Mouse (Mus musculus) MEL (cell line): ENCODE results near the gene Prr5. TPM values are rescaled to one million over a fixed set of nuclear protein-coding genes. Genes with fewer than 3 reads are reported as not detected.

Source experiments
- DNase-seq: peaks from one replicate; pipeline ENCODE4 v3.0.0; 2011; ENCODE audit warnings: low read depth, low spot score
- H3K27ac ChIP-seq: 2 replicates; pipeline ENCODE4 v1.5.1; 2012; ENCODE audit warnings: low read depth, mild to moderate bottlenecking, control low read depth, low read length, moderate library complexity; ENCODE audit not compliant: control insufficient read depth
- H3K27me3 ChIP-seq, 2 experiments: fragments of 150-350 bp in 1 of 2; sonication (generic) in 1 of 2; 2 replicates each; pipeline ENCODE4 v1.6.1; 2012; ENCODE audit warnings: low read length in 2 of 2, mild to moderate bottlenecking in 2 of 2, improper control_type of control experiment in 1 of 2, moderate library complexity in 1 of 2; ENCODE audit not compliant: insufficient read depth in 2 of 2, control insufficient read depth in 1 of 2
- H3K36me3 ChIP-seq, 2 experiments: 2 replicates each; pipeline ENCODE4 v1.6.1; 2012 to 2014; ENCODE audit warnings: low read length in 2 of 2, improper control_type of control experiment in 1 of 2, inconsistent platforms in 1 of 2, mild to moderate bottlenecking in 1 of 2; ENCODE audit not compliant: insufficient read depth in 2 of 2, control insufficient read depth in 1 of 2
- H3K4me1 ChIP-seq, 2 experiments: fragments of 150-350 bp in 1 of 2; sonication (generic) in 1 of 2; 2 replicates each; pipeline ENCODE4 v1.6.1; 2012; ENCODE audit warnings: low read length in 2 of 2, improper control_type of control experiment in 1 of 2, mild to moderate bottlenecking in 1 of 2; ENCODE audit not compliant: insufficient read depth in 2 of 2, control insufficient read depth in 1 of 2
- H3K4me3 ChIP-seq, 2 experiments: fragments of 150-350 bp in 1 of 2; sonication (generic) in 1 of 2; 2 replicates each; pipeline ENCODE4 v1.5.1; 2012; ENCODE audit warnings: low read depth in 2 of 2, low read length in 2 of 2, mild to moderate bottlenecking in 2 of 2, moderate library complexity in 2 of 2, control low read depth in 1 of 2, improper control_type of control experiment in 1 of 2; ENCODE audit not compliant: control insufficient read depth in 1 of 2, insufficient read depth in 1 of 2
- H3K79me2 ChIP-seq: 2 replicates; pipeline ENCODE4 v1.6.1; 2012; ENCODE audit warnings: mild to moderate bottlenecking, low read length, moderate library complexity; ENCODE audit not compliant: control insufficient read depth, poor library complexity, insufficient read depth
- H3K9ac ChIP-seq: 2 replicates; pipeline ENCODE4 v1.6.1; 2012; ENCODE audit warnings: low read depth, mild to moderate bottlenecking, control low read depth, low read length, moderate library complexity; ENCODE audit not compliant: control insufficient read depth, poor library complexity, severe bottlenecking
- H3K9me3 ChIP-seq: fragments of 150-350 bp; sonication (generic); replicated peaks from 2 replicates; pipeline ENCODE4 v1.6.1; 2012; ENCODE audit warnings: mild to moderate bottlenecking, low read length, improper control_type of control experiment, moderate library complexity; ENCODE audit not compliant: insufficient read depth
- BHLHE40 ChIP-seq: IDR thresholded peaks from 2 replicates; pipeline ENCODE4 v1.6.1; 2012; ENCODE audit warnings: low read depth, mild to moderate bottlenecking, inconsistent platforms, low read length, improper control_type of control experiment, borderline replicate concordance
- CHD1 ChIP-seq: IDR thresholded peaks from 2 replicates; pipeline ENCODE4 v1.6.1; 2012; ENCODE audit warnings: low read depth, mild to moderate bottlenecking, inconsistent platforms, low read length, improper control_type of control experiment
- CTCF ChIP-seq, 3 experiments: IDR thresholded peaks in 2 of 3; conservative IDR thresholded peaks in 1 of 3; 2 replicates each; pipeline ENCODE4 v1.5.1; 2011 to 2012; ENCODE audit warnings: low read length in 3 of 3, low read depth in 2 of 3, mild to moderate bottlenecking in 2 of 3, improper control_type of control experiment in 1 of 3, inconsistent platforms in 1 of 3, mixed read lengths in 1 of 3, moderate library complexity in 1 of 3; ENCODE audit not compliant: control insufficient read depth in 1 of 3, insufficient read depth in 1 of 3, poor library complexity in 1 of 3, severe bottlenecking in 1 of 3
- E2F4 ChIP-seq: IDR thresholded peaks from 2 replicates; pipeline ENCODE4 v1.6.1; 2011; ENCODE audit warnings: low read depth, low read length, improper control_type of control experiment, borderline replicate concordance
- ELF1 ChIP-seq: IDR thresholded peaks from 2 replicates; pipeline ENCODE4 v1.6.1; 2014; ENCODE audit warnings: low read depth, mild to moderate bottlenecking, inconsistent platforms, low read length, improper control_type of control experiment, moderate library complexity
- ETS1 ChIP-seq: IDR thresholded peaks from 2 replicates; pipeline ENCODE4 v1.6.1; 2012; ENCODE audit warnings: low read depth, mild to moderate bottlenecking, inconsistent platforms, low read length, improper control_type of control experiment, moderate library complexity
- GABPA ChIP-seq: IDR thresholded peaks from 2 replicates; pipeline ENCODE4 v1.6.1; 2012; ENCODE audit warnings: low read depth, mild to moderate bottlenecking, inconsistent platforms, low read length, improper control_type of control experiment, moderate library complexity
- HCFC1 ChIP-seq: IDR thresholded peaks from 2 replicates; pipeline ENCODE4 v1.6.1; 2012; ENCODE audit warnings: low read depth, mild to moderate bottlenecking, inconsistent platforms, low read length, improper control_type of control experiment, moderate library complexity
- JUND ChIP-seq: IDR thresholded peaks from 2 replicates; pipeline ENCODE4 v1.6.1; 2011; ENCODE audit warnings: low read depth, mild to moderate bottlenecking, improper control_type of control experiment, low read length
- MAX ChIP-seq: IDR thresholded peaks from 2 replicates; pipeline ENCODE4 v1.6.1; 2011; ENCODE audit warnings: low read length, improper control_type of control experiment
- MEF2A ChIP-seq: IDR thresholded peaks from 2 replicates; pipeline ENCODE4 v1.6.1; 2014; ENCODE audit warnings: low read depth, mild to moderate bottlenecking, inconsistent platforms, low read length, improper control_type of control experiment; ENCODE audit not compliant: poor library complexity, insufficient replicate concordance, severe bottlenecking; ENCODE audit errors: extremely low read depth
- MXI1 ChIP-seq: IDR thresholded peaks from 2 replicates; pipeline ENCODE4 v1.6.1; 2011; ENCODE audit warnings: mild to moderate bottlenecking, low read depth, low read length, improper control_type of control experiment
- NELFE ChIP-seq: IDR thresholded peaks from 2 replicates; pipeline ENCODE4 v1.6.1; 2011; ENCODE audit warnings: low read depth, low read length, improper control_type of control experiment
- NRF1 ChIP-seq: IDR thresholded peaks from 2 replicates; pipeline ENCODE4 v1.6.1; 2014; ENCODE audit warnings: low read depth, mild to moderate bottlenecking, inconsistent platforms, low read length, improper control_type of control experiment, moderate library complexity; ENCODE audit not compliant: poor library complexity, insufficient read depth, severe bottlenecking
- POLR2AphosphoS2 ChIP-seq: IDR thresholded peaks from 2 replicates; pipeline ENCODE4 v1.6.1; 2011; ENCODE audit warnings: low read length, improper control_type of control experiment
- POLR2AphosphoS5 ChIP-seq: IDR thresholded peaks from 2 replicates; pipeline ENCODE4 v1.6.1; 2012; ENCODE audit warnings: low read depth, borderline replicate concordance, mild to moderate bottlenecking, inconsistent platforms, low read length, moderate library complexity, mixed read lengths
- RAD21 ChIP-seq: IDR thresholded peaks from 2 replicates; pipeline ENCODE4 v1.6.1; 2011; ENCODE audit warnings: mild to moderate bottlenecking, low read depth, low read length, improper control_type of control experiment
- RCOR1 ChIP-seq: IDR thresholded peaks from 2 replicates; pipeline ENCODE4 v1.6.1; 2012; ENCODE audit warnings: low read depth, mild to moderate bottlenecking, inconsistent platforms, low read length, improper control_type of control experiment
- TBP ChIP-seq: IDR thresholded peaks from 2 replicates; pipeline ENCODE4 v1.8.0; 2011; ENCODE audit warnings: low read depth, low read length, improper control_type of control experiment
- TCF12 ChIP-seq: IDR thresholded peaks from 2 replicates; pipeline ENCODE4 v1.6.1; 2014; ENCODE audit warnings: low read depth, mild to moderate bottlenecking, inconsistent platforms, low read length, improper control_type of control experiment, moderate library complexity
- UBTF ChIP-seq: IDR thresholded peaks from 2 replicates; pipeline ENCODE4 v1.6.1; 2012; ENCODE audit warnings: low read depth, mild to moderate bottlenecking, inconsistent platforms, low read length, improper control_type of control experiment, moderate library complexity, borderline replicate concordance; ENCODE audit not compliant: insufficient read depth
- USF1 ChIP-seq: IDR thresholded peaks from 2 replicates; pipeline ENCODE4 v1.6.1; 2014; ENCODE audit warnings: low read depth, mild to moderate bottlenecking, inconsistent platforms, low read length, improper control_type of control experiment, moderate library complexity
- ZC3H11A ChIP-seq: IDR thresholded peaks from 2 replicates; pipeline ENCODE4 v1.6.1; 2012; ENCODE audit warnings: low read depth, mild to moderate bottlenecking, inconsistent platforms, low read length, improper control_type of control experiment
- ZKSCAN1 ChIP-seq: IDR thresholded peaks from 2 replicates; pipeline ENCODE4 v1.6.1; 2012; ENCODE audit warnings: low read depth, mild to moderate bottlenecking, inconsistent platforms, low read length, improper control_type of control experiment, moderate library complexity
- ZMIZ1 ChIP-seq: IDR thresholded peaks from 2 replicates; pipeline ENCODE4 v1.6.1; 2012; ENCODE audit warnings: low read depth, mild to moderate bottlenecking, inconsistent platforms, low read length, improper control_type of control experiment, moderate library complexity
- ZNF384 ChIP-seq: IDR thresholded peaks from 2 replicates; pipeline ENCODE4 v1.6.1; 2012; ENCODE audit warnings: low read depth, mild to moderate bottlenecking, inconsistent platforms, low read length, improper control_type of control experiment
- polyA plus RNA-seq, 2 experiments: library from polyadenylated mRNA; stranded (reverse) in 1 of 2; unstranded in 1 of 2; fragments of >175 nt in 1 of 2; fragments of >200 nt in 1 of 2; gene quantifications; 2 replicates each; pipeline versions ENCODE4 v1.2.1 to v1.2.4; 2012; ENCODE audit warnings: low replicate concordance in 2 of 2, low read depth in 1 of 2; ENCODE audit not compliant: insufficient read length in 2 of 2, insufficient read depth in 1 of 2, missing spikeins in 1 of 2
- total RNA-seq: library from RNA; depleted of rRNA; stranded (reverse); fragments of 300-350 nt; gene quantifications from 2 replicates; pipeline ENCODE4 v1.2.3, GENCODE M21; 2012

Gene Prr5
- total and polyA plus RNA-seq, 3 experiments: not detected

- TF ChIP-seq MXI1: no peak
- no peak for TF ChIP-seq ZMIZ1
- no peak for TF ChIP-seq USF1
- no peak for TF ChIP-seq POLR2AphosphoS5
- TF ChIP-seq ZNF384: no peak
- TF ChIP-seq E2F4: no peak
- no peak for TF ChIP-seq CTCF (IDR thresholded peaks at IDR 0.05 in 2 of 3, conservative IDR thresholded peaks at IDR 0.05 in 1 of 3; ENCODE audit: control insufficient read depth in 1 of 3, insufficient read depth in 1 of 3, low read depth in 2 of 3, low read length in 3 of 3, poor library complexity in 1 of 3, severe bottlenecking in 1 of 3)
- TF ChIP-seq ZC3H11A: no peak
- TF ChIP-seq TBP: no peak
- TF ChIP-seq ETS1: no peak
- TF ChIP-seq MAX: no peak
- no peak for TF ChIP-seq ELF1
- TF ChIP-seq HCFC1: no peak
- no peak for TF ChIP-seq POLR2AphosphoS2
- TF ChIP-seq MEF2A: no peak
- TF ChIP-seq CHD1: no peak
- TF ChIP-seq RCOR1: no peak
- no peak for TF ChIP-seq JUND
- H3K27ac ChIP-seq: no peak overlapping the region
- no peak for DNase-seq
Measured at GRCm38 (mm10) chr15:84743347-84743746, 73.9 kb downstream of the Prr5 start.

GRCm38 (mm10) chr15:84744308-84744707 is 74.9 kb downstream of the Prr5 start:
- H3K27ac ChIP-seq: no peak overlapping the region
- H3K79me2 ChIP-seq: no peaks in the 10 kb centered on the region
- no peak overlapping the region for H3K9ac ChIP-seq
- TF ChIP-seq ELF1 (no peak), RCOR1 (no peak), CTCF (IDR thresholded peaks at IDR 0.05 in 2 of 3, conservative IDR thresholded peaks at IDR 0.05 in 1 of 3; ENCODE audit: control insufficient read depth in 1 of 3, insufficient read depth in 1 of 3, low read depth in 2 of 3, low read length in 3 of 3, poor library complexity in 1 of 3, severe bottlenecking in 1 of 3) (no peak), RAD21 (no peak), BHLHE40 (no peak), TCF12 (no peak), ETS1 (no peak), NRF1 (no peak), POLR2AphosphoS5 (no peak), NELFE (no peak), JUND (no peak), CHD1 (no peak), ZMIZ1 (no peak), UBTF (no peak), ZKSCAN1 (no peak), MAX (no peak), GABPA (no peak)
- H3K36me3 ChIP-seq: no peaks in the 10 kb centered on the region
- DNase-seq: no peak
- no peak overlapping the region for H3K4me3 ChIP-seq
- no peaks in the 10 kb centered on the region for H3K9me3 ChIP-seq
- H3K4me1 ChIP-seq: no peaks in the 10 kb centered on the region
- H3K27me3 ChIP-seq: no peaks in the 10 kb centered on the region

More at GRCm38 (mm10) chr15:84743347-84743746, 73.9 kb downstream of the Prr5 start:
- Histone ChIP-seq H3K36me3 (no peaks in the 10 kb centered on the region), H3K79me2 (no peaks in the 10 kb centered on the region), H3K9me3 (no peaks in the 10 kb centered on the region), H3K4me1 (no peaks in the 10 kb centered on the region), H3K9ac (no peak overlapping the region), H3K4me3 (no peak overlapping the region), H3K27me3 (no peaks in the 10 kb centered on the region)
